Mouse (Mus musculus): ENCODE data around the gene Spef1.

DNA sequence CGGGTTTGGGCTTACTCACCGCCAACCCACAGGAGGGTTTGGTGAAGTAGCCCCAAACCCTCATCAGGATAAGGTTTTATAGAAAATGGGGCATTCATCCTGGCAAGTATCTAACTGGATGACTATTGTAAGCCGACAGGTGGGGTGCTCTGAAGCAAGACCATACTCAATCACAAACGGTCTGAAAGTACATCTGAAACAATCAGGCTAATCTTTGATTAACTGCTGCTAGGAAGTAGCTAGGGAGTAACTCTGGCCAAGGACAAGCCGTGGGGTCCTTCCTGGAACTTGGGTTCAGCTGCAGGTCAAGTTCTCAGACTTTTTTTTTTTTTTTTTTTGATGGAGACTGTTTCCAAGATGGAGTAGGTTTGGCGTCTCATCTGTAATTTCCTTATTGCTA is 19.1 kb downstream of the Spef1 start:
- TF ChIP-seq CTCF (IDR thresholded peaks at IDR 0.05; ENCODE audit: low read depth) (no peak), EP300 (IDR thresholded peaks at IDR 0.05; ENCODE audit: low read depth) (no peak)
